Mouse (Mus musculus): ENCODE results near the gene Lmx1b. TPM values are rescaled to one million over a fixed set of nuclear protein-coding genes. Genes with fewer than 3 reads are reported as not detected.

Gene Lmx1b
- total RNA-seq, 4 experiments from 2014 or later, result 0.07 to 0.24 (median 0.19) TPM; not detected in 1

GRCm38 (mm10) chr2:33583317-33583716 lies 57.0 kb downstream of the Lmx1b start:
- no peak for DNase-seq (ENCODE audit: low spot score in 2 of 2)

GRCm38 (mm10) chr2:33582457-33583060 lies 57.8 kb downstream of the Lmx1b start:
- DNase-seq (ENCODE audit: low spot score in 2 of 2), result no peak

GRCm38 (mm10) chr2:33581866-33582265 lies 58.4 kb downstream of the Lmx1b start:
- DNase-seq (ENCODE audit: low spot score in 2 of 2), result no peak

GRCm38 (mm10) chr2:33581449-33581777 lies 58.9 kb downstream of the Lmx1b start:
- DNase-seq (ENCODE audit: low spot score in 2 of 2), result no peak

- DNase-seq (ENCODE audit: low spot score in 2 of 2), result no peak
Observed at GRCm38 (mm10) chr2:33580697-33581448, 59.4 kb downstream of the Lmx1b start.

- no peak for DNase-seq (ENCODE audit: low spot score in 2 of 2)
Observed at GRCm38 (mm10) chr2:33575406-33575805, 64.9 kb downstream of the Lmx1b start.

GRCm38 (mm10) chr2:33573075-33573474 lies 67.2 kb downstream of the Lmx1b start:
- no peak for DNase-seq (ENCODE audit: low spot score in 2 of 2)

GRCm38 (mm10) chr2:33571219-33571824 lies 69.0 kb downstream of the Lmx1b start:
- no peak for DNase-seq (ENCODE audit: low spot score in 2 of 2)

- DNase-seq (ENCODE audit: low spot score in 2 of 2), result no peak
Observed at GRCm38 (mm10) chr2:33569698-33570097, 70.6 kb downstream of the Lmx1b start.

- no peak for DNase-seq (ENCODE audit: low spot score in 2 of 2)
Observed at GRCm38 (mm10) chr2:33569240-33569639, 71.1 kb downstream of the Lmx1b start.

- DNase-seq (ENCODE audit: low spot score in 2 of 2), result no peak
Observed at GRCm38 (mm10) chr2:33565886-33566285, 74.4 kb downstream of the Lmx1b start.

- no peak for DNase-seq (ENCODE audit: low spot score in 2 of 2)
Observed at GRCm38 (mm10) chr2:33564748-33565147, 75.6 kb downstream of the Lmx1b start.

- DNase-seq (ENCODE audit: low spot score in 2 of 2), result no peak
Observed at GRCm38 (mm10) chr2:33559752-33560151, 80.6 kb downstream of the Lmx1b start.

GRCm38 (mm10) chr2:33559334-33559733 lies 81.0 kb downstream of the Lmx1b start:
- no peak for DNase-seq (ENCODE audit: low spot score in 2 of 2)

GRCm38 (mm10) chr2:33558233-33558632 lies 82.1 kb downstream of the Lmx1b start:
- peak; percentile 38 to 42 for DNase-seq (ENCODE audit: low spot score in 2 of 2)

GRCm38 (mm10) chr2:33555573-33555972 lies 84.7 kb downstream of the Lmx1b start:
- no peak for DNase-seq (ENCODE audit: low spot score in 2 of 2)

GRCm38 (mm10) chr2:33552672-33553071 lies 87.6 kb downstream of the Lmx1b start:
- no peak for DNase-seq (ENCODE audit: low spot score in 2 of 2)

GRCm38 (mm10) chr2:33547595-33547994 lies 92.7 kb downstream of the Lmx1b start:
- DNase-seq (ENCODE audit: low spot score in 2 of 2), result no peak

- no peak for DNase-seq (ENCODE audit: low spot score in 2 of 2)
Observed at GRCm38 (mm10) chr2:33546879-33547278, 93.4 kb downstream of the Lmx1b start.

- no peak for DNase-seq (ENCODE audit: low spot score in 2 of 2)
Observed at GRCm38 (mm10) chr2:33546051-33546450, 94.3 kb downstream of the Lmx1b start.

GRCm38 (mm10) chr2:33544781-33545566 lies 95.3 kb downstream of the Lmx1b start:
- no peak for DNase-seq (ENCODE audit: low spot score in 2 of 2)

- no peak for DNase-seq (ENCODE audit: low spot score in 2 of 2)
Observed at GRCm38 (mm10) chr2:33544203-33544762, 96.0 kb downstream of the Lmx1b start.
